10 mouse cellular contexts compared by ENCODE assay signal in genomic region chr4:77961711-77962110, GRCm38 (mm10).
DNase-seq lines count a peak whose midpoint lies in the region; ATAC-seq lines count a peak whose summit lies in the region.
"Had no signal": no experiment of that assay in that cellular context is flagged by ENCODE, and none has a peak within 500 bp of the region (broad histone marks: within the 10 kb centered on the region; RNA-seq: fewer than 3 reads in every experiment).

No protein-coding gene starts in this region.

- H3K27ac ChIP-seq in forebrain, embryonic 11.5 days (ENCODE audit: low read depth, low read length): no peak overlapping the region
- H3K27ac ChIP-seq in forebrain, embryonic 15.5 days (replicated peaks): no peak overlapping the region
- no peak overlapping the region for H3K27ac ChIP-seq in midbrain, embryonic 13.5 days
- H3K27ac ChIP-seq: heart, embryonic 15.5 days; limb, embryonic 12.5 days had no signal

- H3K27me3 ChIP-seq in forebrain, embryonic 11.5 days (ENCODE audit: control insufficient read depth, insufficient read depth, low read length): no peaks in the 10 kb centered on the region
- H3K27me3 ChIP-seq in forebrain, embryonic 15.5 days: no peaks in the 10 kb centered on the region
- no peaks in the 10 kb centered on the region for H3K27me3 ChIP-seq in midbrain, embryonic 13.5 days
- H3K27me3 ChIP-seq: heart, embryonic 15.5 days; limb, embryonic 12.5 days had no signal

- intact Hi-C loops in left cerebral cortex, postnatal 4 days (cut with DNase I): no loop called here
- intact Hi-C loops in left cerebral cortex, postnatal 36 days (cut with DNase I): no loop called here

- WGBS in forebrain, embryonic 11.5 days: 18% methylated on average over 2 of the region's 2 CpGs
- WGBS in forebrain, embryonic 15.5 days: 23% methylated on average over 2 of the region's 2 CpGs
- 21% methylated on average over 2 of the region's 2 CpGs for WGBS in midbrain, embryonic 13.5 days

- H3K9me3 ChIP-seq in forebrain, embryonic 11.5 days (ENCODE audit: control insufficient read depth, low read length): no peaks in the 10 kb centered on the region
- no peaks in the 10 kb centered on the region for H3K9me3 ChIP-seq in forebrain, embryonic 15.5 days
- H3K9me3 ChIP-seq in midbrain, embryonic 13.5 days: no peaks in the 10 kb centered on the region
- H3K9me3 ChIP-seq: heart, embryonic 15.5 days; limb, embryonic 12.5 days had no signal

- 0 out of 2 replicates have a peak, but pooled peaks have one; percentile 33 for ATAC-seq in forebrain, embryonic 11.5 days (replicated peaks; ENCODE audit: low FRiP score)
- no peak for ATAC-seq in forebrain, embryonic 15.5 days (replicated peaks)
- 0 out of 2 replicates have a peak, but pooled peaks have one; percentile 24 for ATAC-seq in midbrain, embryonic 13.5 days

- H3K4me3 ChIP-seq in forebrain, embryonic 11.5 days (ENCODE audit: low read depth, low read length): no peak overlapping the region
- H3K4me3 ChIP-seq in forebrain, embryonic 15.5 days: no peak overlapping the region
- H3K4me3 ChIP-seq in midbrain, embryonic 13.5 days (replicated peaks): no peak overlapping the region
- H3K4me3 ChIP-seq: heart, embryonic 15.5 days; limb, embryonic 12.5 days had no signal

- DNase-seq in forebrain, embryonic 11.5 days (ENCODE audit: low spot score): no peak
- DNase-seq in left cerebral cortex, postnatal 4 days: peak; percentile 3
- DNase-seq in left cerebral cortex, postnatal 36 days (ENCODE audit: low spot score in 2 of 2): no peak
- DNase-seq in adrenal gland, adult 8-10 months: peak; percentile 0
- no peak for DNase-seq in thymus, postnatal 0 days (ENCODE audit: low spot score)
- DNase-seq in layer of hippocampus, postnatal 10 days (ENCODE audit: low spot score in 2 of 2): no peak

- no peak overlapping the region for H3K9ac ChIP-seq in forebrain, embryonic 11.5 days (ENCODE audit: low read length)
- no peak overlapping the region for H3K9ac ChIP-seq in forebrain, embryonic 15.5 days (replicated peaks)
- no peak overlapping the region for H3K9ac ChIP-seq in midbrain, embryonic 13.5 days (replicated peaks)
- H3K9ac ChIP-seq: heart, embryonic 15.5 days; limb, embryonic 12.5 days had no signal

- no peaks in the 10 kb centered on the region for H3K36me3 ChIP-seq in forebrain, embryonic 11.5 days (ENCODE audit: control insufficient read depth, insufficient read depth, low read length)
- no peaks in the 10 kb centered on the region for H3K36me3 ChIP-seq in forebrain, embryonic 15.5 days
- H3K36me3 ChIP-seq in midbrain, embryonic 13.5 days: no peaks in the 10 kb centered on the region
- H3K36me3 ChIP-seq: heart, embryonic 15.5 days; limb, embryonic 12.5 days had no signal

- H3K4me2 ChIP-seq in forebrain, embryonic 11.5 days (ENCODE audit: low read depth, low read length, severe bottlenecking): no peak overlapping the region
- no peak overlapping the region for H3K4me2 ChIP-seq in forebrain, embryonic 15.5 days (replicated peaks)
- no peak overlapping the region for H3K4me2 ChIP-seq in midbrain, embryonic 13.5 days (replicated peaks)
- H3K4me2 ChIP-seq: heart, embryonic 15.5 days; limb, embryonic 12.5 days had no signal

- H3K4me1 ChIP-seq in forebrain, embryonic 11.5 days (replicated peaks; ENCODE audit: control insufficient read depth, insufficient read depth, low read length): no peaks in the 10 kb centered on the region
- H3K4me1 ChIP-seq in forebrain, embryonic 15.5 days: no peaks in the 10 kb centered on the region
- H3K4me1 ChIP-seq in midbrain, embryonic 13.5 days (replicated peaks): no peaks in the 10 kb centered on the region
- H3K4me1 ChIP-seq: heart, embryonic 15.5 days; limb, embryonic 12.5 days had no signal

Comparison
In these comparisons a context has a peak if more than half of its experiments do, and no peak if none do; other contexts are left out.
1. DNase-seq: peak in left cerebral cortex, postnatal 4 days (single experiment) and adrenal gland, adult 8-10 months (single experiment); none in forebrain, embryonic 11.5 days (single experiment), left cerebral cortex, postnatal 36 days (0 of 2), thymus, postnatal 0 days (single experiment) and layer of hippocampus, postnatal 10 days (0 of 2).